Mouse (Mus musculus) MEL (cell line): Measurements from ENCODE around the gene Cd163. TPM values are rescaled to one million over a fixed set of nuclear protein-coding genes. Genes with fewer than 3 reads are reported as not detected.

Source experiments
- DNase-seq: peaks from one replicate; pipeline ENCODE4 v3.0.0; 2011; ENCODE audit warnings: low read depth, low spot score
- H3K27ac ChIP-seq: 2 replicates; pipeline ENCODE4 v1.5.1; 2012; ENCODE audit warnings: low read depth, mild to moderate bottlenecking, control low read depth, low read length, moderate library complexity; ENCODE audit not compliant: control insufficient read depth
- H3K27me3 ChIP-seq, 2 experiments: fragments of 150-350 bp in 1 of 2; sonication (generic) in 1 of 2; 2 replicates each; pipeline ENCODE4 v1.6.1; 2012; ENCODE audit warnings: low read length in 2 of 2, mild to moderate bottlenecking in 2 of 2, improper control_type of control experiment in 1 of 2, moderate library complexity in 1 of 2; ENCODE audit not compliant: insufficient read depth in 2 of 2, control insufficient read depth in 1 of 2
- H3K36me3 ChIP-seq, 2 experiments: 2 replicates each; pipeline ENCODE4 v1.6.1; 2012 to 2014; ENCODE audit warnings: low read length in 2 of 2, improper control_type of control experiment in 1 of 2, inconsistent platforms in 1 of 2, mild to moderate bottlenecking in 1 of 2; ENCODE audit not compliant: insufficient read depth in 2 of 2, control insufficient read depth in 1 of 2
- H3K4me1 ChIP-seq, 2 experiments: fragments of 150-350 bp in 1 of 2; sonication (generic) in 1 of 2; 2 replicates each; pipeline ENCODE4 v1.6.1; 2012; ENCODE audit warnings: low read length in 2 of 2, improper control_type of control experiment in 1 of 2, mild to moderate bottlenecking in 1 of 2; ENCODE audit not compliant: insufficient read depth in 2 of 2, control insufficient read depth in 1 of 2
- H3K4me3 ChIP-seq, 2 experiments: fragments of 150-350 bp in 1 of 2; sonication (generic) in 1 of 2; 2 replicates each; pipeline ENCODE4 v1.5.1; 2012; ENCODE audit warnings: low read depth in 2 of 2, low read length in 2 of 2, mild to moderate bottlenecking in 2 of 2, moderate library complexity in 2 of 2, control low read depth in 1 of 2, improper control_type of control experiment in 1 of 2; ENCODE audit not compliant: control insufficient read depth in 1 of 2, insufficient read depth in 1 of 2
- H3K79me2 ChIP-seq: 2 replicates; pipeline ENCODE4 v1.6.1; 2012; ENCODE audit warnings: mild to moderate bottlenecking, low read length, moderate library complexity; ENCODE audit not compliant: control insufficient read depth, poor library complexity, insufficient read depth
- H3K9ac ChIP-seq: 2 replicates; pipeline ENCODE4 v1.6.1; 2012; ENCODE audit warnings: low read depth, mild to moderate bottlenecking, control low read depth, low read length, moderate library complexity; ENCODE audit not compliant: control insufficient read depth, poor library complexity, severe bottlenecking
- H3K9me3 ChIP-seq: fragments of 150-350 bp; sonication (generic); replicated peaks from 2 replicates; pipeline ENCODE4 v1.6.1; 2012; ENCODE audit warnings: mild to moderate bottlenecking, low read length, improper control_type of control experiment, moderate library complexity; ENCODE audit not compliant: insufficient read depth
- BHLHE40 ChIP-seq: IDR thresholded peaks from 2 replicates; pipeline ENCODE4 v1.6.1; 2012; ENCODE audit warnings: low read depth, mild to moderate bottlenecking, inconsistent platforms, low read length, improper control_type of control experiment, borderline replicate concordance
- CHD1 ChIP-seq: IDR thresholded peaks from 2 replicates; pipeline ENCODE4 v1.6.1; 2012; ENCODE audit warnings: low read depth, mild to moderate bottlenecking, inconsistent platforms, low read length, improper control_type of control experiment
- CHD2 ChIP-seq: IDR thresholded peaks from 2 replicates; pipeline ENCODE4 v1.6.1; 2011; ENCODE audit warnings: low read length, improper control_type of control experiment
- E2F4 ChIP-seq: IDR thresholded peaks from 2 replicates; pipeline ENCODE4 v1.6.1; 2011; ENCODE audit warnings: low read depth, low read length, improper control_type of control experiment, borderline replicate concordance
- ETS1 ChIP-seq: IDR thresholded peaks from 2 replicates; pipeline ENCODE4 v1.6.1; 2012; ENCODE audit warnings: low read depth, mild to moderate bottlenecking, inconsistent platforms, low read length, improper control_type of control experiment, moderate library complexity
- GATA1 ChIP-seq: IDR thresholded peaks from 2 replicates; pipeline ENCODE4 v1.6.1; 2011; ENCODE audit warnings: low read depth, low read length, improper control_type of control experiment
- HCFC1 ChIP-seq: IDR thresholded peaks from 2 replicates; pipeline ENCODE4 v1.6.1; 2012; ENCODE audit warnings: low read depth, mild to moderate bottlenecking, inconsistent platforms, low read length, improper control_type of control experiment, moderate library complexity
- KAT2A ChIP-seq: conservative IDR thresholded peaks from 2 replicates; pipeline ENCODE4 v1.6.1; 2012; ENCODE audit warnings: low read depth, low read length, improper control_type of control experiment, inconsistent platforms
- MAFK ChIP-seq: IDR thresholded peaks from 2 replicates; pipeline ENCODE4 v1.6.1; 2011; ENCODE audit warnings: low read depth, mild to moderate bottlenecking, low read length, improper control_type of control experiment, borderline replicate concordance
- MAZ ChIP-seq: IDR thresholded peaks from 2 replicates; pipeline ENCODE4 v1.6.1; 2012; ENCODE audit warnings: low read depth, mild to moderate bottlenecking, inconsistent platforms, low read length, improper control_type of control experiment
- MXI1 ChIP-seq: IDR thresholded peaks from 2 replicates; pipeline ENCODE4 v1.6.1; 2011; ENCODE audit warnings: mild to moderate bottlenecking, low read depth, low read length, improper control_type of control experiment
- MYC ChIP-seq: IDR thresholded peaks from 2 replicates; pipeline ENCODE4 v1.6.1; 2011; ENCODE audit warnings: low read depth, mild to moderate bottlenecking, low read length, improper control_type of control experiment, moderate library complexity
- NELFE ChIP-seq: IDR thresholded peaks from 2 replicates; pipeline ENCODE4 v1.6.1; 2011; ENCODE audit warnings: low read depth, low read length, improper control_type of control experiment
- NRF1 ChIP-seq: IDR thresholded peaks from 2 replicates; pipeline ENCODE4 v1.6.1; 2014; ENCODE audit warnings: low read depth, mild to moderate bottlenecking, inconsistent platforms, low read length, improper control_type of control experiment, moderate library complexity; ENCODE audit not compliant: poor library complexity, insufficient read depth, severe bottlenecking
- POLR2A ChIP-seq, 2 experiments: IDR thresholded peaks; 2 replicates each; pipeline ENCODE4 v1.6.1; 2011 to 2012; ENCODE audit warnings: low read length in 2 of 2, mild to moderate bottlenecking in 2 of 2, control low read depth in 1 of 2, improper control_type of control experiment in 1 of 2, low read depth in 1 of 2, moderate library complexity in 1 of 2; ENCODE audit not compliant: control insufficient read depth in 1 of 2, insufficient read depth in 1 of 2, poor library complexity in 1 of 2
- POLR2AphosphoS5 ChIP-seq: IDR thresholded peaks from 2 replicates; pipeline ENCODE4 v1.6.1; 2012; ENCODE audit warnings: low read depth, borderline replicate concordance, mild to moderate bottlenecking, inconsistent platforms, low read length, moderate library complexity, mixed read lengths
- RAD21 ChIP-seq: IDR thresholded peaks from 2 replicates; pipeline ENCODE4 v1.6.1; 2011; ENCODE audit warnings: mild to moderate bottlenecking, low read depth, low read length, improper control_type of control experiment
- SMC3 ChIP-seq: IDR thresholded peaks from 2 replicates; pipeline ENCODE4 v1.6.1; 2011; ENCODE audit warnings: low read depth, low read length, improper control_type of control experiment
- TAL1 ChIP-seq: IDR thresholded peaks from 2 replicates; pipeline ENCODE4 v1.6.1; 2012; ENCODE audit warnings: mild to moderate bottlenecking, inconsistent platforms, low read length, moderate library complexity, mixed read lengths
- TBP ChIP-seq: IDR thresholded peaks from 2 replicates; pipeline ENCODE4 v1.8.0; 2011; ENCODE audit warnings: low read depth, low read length, improper control_type of control experiment
- UBTF ChIP-seq: IDR thresholded peaks from 2 replicates; pipeline ENCODE4 v1.6.1; 2012; ENCODE audit warnings: low read depth, mild to moderate bottlenecking, inconsistent platforms, low read length, improper control_type of control experiment, moderate library complexity, borderline replicate concordance; ENCODE audit not compliant: insufficient read depth
- USF2 ChIP-seq, 2 experiments: IDR thresholded peaks; 2 replicates each; pipeline ENCODE4 v1.6.1; 2011 to 2012; ENCODE audit warnings: improper control_type of control experiment in 2 of 2, low read length in 2 of 2, borderline replicate concordance in 1 of 2, inconsistent platforms in 1 of 2, low read depth in 1 of 2, mild to moderate bottlenecking in 1 of 2; ENCODE audit not compliant: insufficient read depth in 1 of 2
- ZMIZ1 ChIP-seq: IDR thresholded peaks from 2 replicates; pipeline ENCODE4 v1.6.1; 2012; ENCODE audit warnings: low read depth, mild to moderate bottlenecking, inconsistent platforms, low read length, improper control_type of control experiment, moderate library complexity
- polyA plus RNA-seq, 2 experiments: library from polyadenylated mRNA; stranded (reverse) in 1 of 2; unstranded in 1 of 2; fragments of >175 nt in 1 of 2; fragments of >200 nt in 1 of 2; gene quantifications; 2 replicates each; pipeline versions ENCODE4 v1.2.1 to v1.2.4; 2012; ENCODE audit warnings: low replicate concordance in 2 of 2, low read depth in 1 of 2; ENCODE audit not compliant: insufficient read length in 2 of 2, insufficient read depth in 1 of 2, missing spikeins in 1 of 2
- total RNA-seq: library from RNA; depleted of rRNA; stranded (reverse); fragments of 300-350 nt; gene quantifications from 2 replicates; pipeline ENCODE4 v1.2.3, GENCODE M21; 2012

Gene Cd163
- total and polyA plus RNA-seq, 3 experiments: 0.58 to 0.81 TPM; not detected in 1

DNA sequence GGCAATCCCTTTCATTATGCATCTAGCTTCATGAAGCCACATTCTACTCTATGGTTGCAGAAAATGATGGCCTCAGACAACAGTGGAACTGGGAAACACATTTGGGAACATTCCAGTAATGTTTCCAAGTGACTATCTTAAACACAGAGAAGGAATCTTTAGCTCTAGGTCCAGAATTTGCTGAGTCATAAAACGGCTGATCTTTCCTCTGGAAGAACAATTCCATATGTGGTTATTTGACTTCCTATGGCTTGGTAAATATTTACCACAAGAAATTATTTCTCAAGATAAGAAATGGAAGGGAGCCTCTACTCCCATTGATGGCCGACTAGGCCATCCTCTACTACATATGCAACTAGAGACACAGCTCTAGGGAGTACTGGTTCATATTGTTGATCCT is 48.8 kb downstream of the Cd163 start:
- Histone ChIP-seq H3K4me1 (no peaks in the 10 kb centered on the region), H3K9me3 (no peaks in the 10 kb centered on the region)
- DNase-seq: no peak
- TF ChIP-seq UBTF: no peak
- no peak for TF ChIP-seq RAD21
- TF ChIP-seq POLR2A (IDR thresholded peaks at IDR 0.05; ENCODE audit: control insufficient read depth in 1 of 2, insufficient read depth in 1 of 2, low read depth in 1 of 2, low read length in 2 of 2, poor library complexity in 1 of 2): no peak
- no peak for TF ChIP-seq ETS1
- TF ChIP-seq MYC: no peak
- no peak for TF ChIP-seq BHLHE40
- TF ChIP-seq KAT2A: no peak
- TF ChIP-seq ZMIZ1: no peak
- no peak for TF ChIP-seq E2F4
- TF ChIP-seq MAFK: no peak
- no peak for TF ChIP-seq POLR2AphosphoS5
- TF ChIP-seq NELFE: no peak
- TF ChIP-seq MXI1: no peak
- TF ChIP-seq USF2 (IDR thresholded peaks at IDR 0.05; ENCODE audit: borderline replicate concordance in 1 of 2, insufficient read depth in 1 of 2, low read depth in 1 of 2, low read length in 2 of 2): no peak
- TF ChIP-seq SMC3: no peak
- TF ChIP-seq, all 39 proteins: peak for 0
- no peak overlapping the region for H3K27ac ChIP-seq
- no peaks in the 10 kb centered on the region for H3K79me2 ChIP-seq
- no peak overlapping the region for H3K4me3 ChIP-seq
- H3K27me3 ChIP-seq: peaks cover under 1 to 2% of the 10 kb centered on the region in 2 experiments; a peak in 2 of 4 replicates
- H3K36me3 ChIP-seq: no peaks in the 10 kb centered on the region
- H3K9ac ChIP-seq: no peak overlapping the region

GRCm38 (mm10) chr6:124358953-124359352 is 54.5 kb downstream of the Cd163 start:
- Histone ChIP-seq H3K9me3 (no peaks in the 10 kb centered on the region), H3K36me3 (no peaks in the 10 kb centered on the region), H3K27ac (no peak overlapping the region), H3K79me2 (no peaks in the 10 kb centered on the region)
- TF ChIP-seq TBP (no peak), POLR2AphosphoS5 (no peak), CHD2 (no peak), TAL1 (no peak), ZMIZ1 (no peak), UBTF (no peak), MAZ (no peak), GATA1 (no peak), CHD1 (no peak), NRF1 (no peak), HCFC1 (no peak)
- TF ChIP-seq, all 39 proteins: peak for 0
- DNase-seq: no peak
- Histone ChIP-seq H3K4me3 (no peak overlapping the region), H3K4me1 (no peaks in the 10 kb centered on the region), H3K27me3 (no peaks in the 10 kb centered on the region), H3K9ac (no peak overlapping the region)
